Mouse (Mus musculus): ENCODE data around the gene Olfr1009. TPM values are rescaled to one million over a fixed set of nuclear protein-coding genes. Genes with fewer than 3 reads are reported as not detected.
"Not testable (repeated sequence)": the region's sequence is repeated elsewhere in the genome, so short reads cannot be mapped to it uniquely, and the experiment has no call there.

Olfr1009 gene
- not detected for total RNA-seq (2018; cell fraction: chromatin; rRNA removed)
- total RNA-seq (2018; cell fraction: cytosol; rRNA removed) = not detected
- total RNA-seq (2018; cell fraction: nucleus; rRNA removed) = not detected
- not detected in 3 replicates for polyA plus RNA-seq (2018)

GRCm38 (mm10) chr2:85715119-85715518, at the start of gene Olfr1009:
Olfr1009 (plus strand) TSS chr2:85715419.
- Histone ChIP-seq H3K36me3 (ENCODE audit: inconsistent target) (no peaks in the 10 kb centered on the region), H3K4me3 (ENCODE audit: inconsistent target) (no peak within 1 kb of the TSS), H3K27ac (no peak within 1 kb of the TSS), H3K79me2 (ENCODE audit: inconsistent target) (no peaks in the 10 kb centered on the region)
- WGBS (ENCODE audit: missing documents) = 67% methylated on average over 1 of the region's 1 CpGs

GRCm38 (mm10) chr2:85678667-85679066, 36.6 kb upstream of the Olfr1009 start, which contains the start of gene Olfr1006:
Olfr1006 (minus strand) TSS chr2:85678767.
- Histone ChIP-seq H3K79me2 (ENCODE audit: inconsistent target) (no peaks in the 10 kb centered on the region), H3K4me3 (ENCODE audit: inconsistent target) (no peak within 1 kb of the TSS), H3K27ac (no peak within 1 kb of the TSS), H3K36me3 (ENCODE audit: inconsistent target) (no peaks in the 10 kb centered on the region)

DNA sequence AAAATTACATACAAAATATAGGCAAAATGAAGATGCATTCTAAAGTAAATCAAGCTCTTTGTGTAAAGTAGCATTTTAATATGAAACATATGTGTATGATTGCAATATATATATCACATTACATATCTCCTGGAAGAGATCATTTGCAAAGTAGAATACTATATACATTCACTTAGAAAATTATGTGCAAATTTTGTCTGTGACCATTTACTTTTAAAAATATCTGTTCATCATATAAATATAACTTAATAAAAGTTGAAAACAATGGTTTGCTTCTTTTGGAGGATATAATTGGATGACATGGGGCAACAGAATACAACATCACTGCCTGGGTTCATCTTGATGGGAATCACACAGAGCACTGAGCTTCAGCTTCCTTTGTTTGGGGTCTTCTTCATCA, 26.1 kb upstream of the Olfr1009 start, which contains the start of gene Olfr1008:
Gene Olfr1008, plus strand, starts transcription at position 301 of the 400 bp plus-strand sequence.
- Histone ChIP-seq H3K4me3 (ENCODE audit: inconsistent target) (no peak within 1 kb of the TSS), H3K79me2 (ENCODE audit: inconsistent target) (no peaks in the 10 kb centered on the region), H3K36me3 (ENCODE audit: inconsistent target) (no peaks in the 10 kb centered on the region), H3K27ac (no peak within 1 kb of the TSS)

- not testable (repeated sequence) for H3K4me3 ChIP-seq (ENCODE audit: inconsistent target); H3K79me2 ChIP-seq (ENCODE audit: inconsistent target); H3K27ac ChIP-seq; H3K36me3 ChIP-seq (ENCODE audit: inconsistent target)
- WGBS (ENCODE audit: missing documents) = 52% methylated on average over 2 of the region's 2 CpGs
These were observed 4.5 kb upstream of the Olfr1009 start for GRCm38 (mm10) chr2:85710680-85711079.

GRCm38 (mm10) chr2:85711159-85711558, 4.1 kb upstream of the Olfr1009 start:
- Histone ChIP-seq H3K36me3 (ENCODE audit: inconsistent target) (no peaks in the 10 kb centered on the region), H3K27ac (no peak overlapping the region), H3K4me3 (ENCODE audit: inconsistent target) (no peak overlapping the region)

GRCm38 (mm10) chr2:85725793-85726192, 10.6 kb downstream of the Olfr1009 start:
- whole genome bisulfite sequencing (ENCODE audit: missing documents) = 14% methylated on average over 3 of the region's 3 CpGs
- Histone ChIP-seq H3K27ac (no peak overlapping the region), H3K36me3 (ENCODE audit: inconsistent target) (no peaks in the 10 kb centered on the region), H3K79me2 (ENCODE audit: inconsistent target) (no peaks in the 10 kb centered on the region), H3K4me3 (ENCODE audit: inconsistent target) (no peak overlapping the region)

More at GRCm38 (mm10) chr2:85711159-85711558, 4.1 kb upstream of the Olfr1009 start:
- 16% methylated on average over 1 of the region's 1 CpGs for WGBS (ENCODE audit: missing documents)
- no peaks in the 10 kb centered on the region for H3K79me2 ChIP-seq (ENCODE audit: inconsistent target)

DNA sequence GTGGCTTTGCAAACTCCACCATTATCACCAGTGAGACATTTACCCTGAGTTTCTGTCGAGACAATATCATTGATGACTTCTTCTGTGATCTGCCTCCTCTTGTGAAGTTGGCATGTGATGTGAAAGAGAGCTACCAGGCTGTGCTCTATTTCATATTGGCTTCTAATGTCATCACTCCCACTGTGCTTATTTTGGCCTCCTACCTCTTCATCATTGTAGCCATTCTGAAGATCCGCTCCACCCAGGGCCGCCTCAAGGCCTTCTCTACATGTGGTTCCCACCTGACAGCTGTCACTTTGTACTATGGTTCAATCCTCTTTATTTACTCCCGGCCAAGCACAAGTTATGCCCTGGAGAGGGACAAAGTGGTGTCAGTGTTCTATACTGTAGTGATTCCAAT, 38.6 kb downstream of the Olfr1009 start:
- Histone ChIP-seq H3K36me3 (ENCODE audit: inconsistent target) (no peaks in the 10 kb centered on the region), H3K27ac (no peak overlapping the region), H3K4me3 (ENCODE audit: inconsistent target) (no peak overlapping the region), H3K79me2 (ENCODE audit: inconsistent target) (no peaks in the 10 kb centered on the region)
- WGBS (ENCODE audit: missing documents) = 86% methylated on average over 3 of the region's 4 CpGs

- no peak within 1 kb of the TSS for H3K4me3 ChIP-seq (ENCODE audit: inconsistent target)
- 50% methylated on average over 1 of the region's 1 CpGs for WGBS (ENCODE audit: missing documents)
- no peaks in the 10 kb centered on the region for H3K79me2 ChIP-seq (ENCODE audit: inconsistent target)
These were observed 47.4 kb downstream of the Olfr1009 start, which contains the start of gene Olfr1012 for GRCm38 (mm10) chr2:85762666-85763065. Olfr1012 (minus strand) TSS chr2:85762766.

DNA sequence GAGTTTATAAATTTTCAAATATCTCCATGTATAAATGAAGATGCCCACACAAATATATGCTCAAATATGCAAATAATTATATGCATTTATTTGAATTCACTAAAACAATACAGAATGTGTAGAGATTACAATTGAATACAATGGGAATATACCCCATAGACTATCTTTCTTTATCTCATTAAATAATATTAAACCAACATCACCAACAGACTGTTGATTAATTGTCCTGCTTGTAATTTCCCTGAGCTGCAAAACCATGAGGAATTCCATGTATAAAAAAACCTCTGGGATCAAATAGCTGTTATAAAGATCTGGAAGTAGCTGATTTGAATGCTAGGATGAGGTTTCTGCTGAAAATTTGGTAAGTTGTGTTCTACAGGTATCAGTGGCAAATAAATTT, 51.6 kb downstream of the Olfr1009 start, which contains the start of gene Olfr1013:
Gene Olfr1013, plus strand, starts transcription at position 301 of the 400 bp plus-strand sequence.
- no peaks in the 10 kb centered on the region for H3K36me3 ChIP-seq (ENCODE audit: inconsistent target)
- H3K27ac ChIP-seq = no peak within 1 kb of the TSS
- no peak within 1 kb of the TSS for H3K4me3 ChIP-seq (ENCODE audit: inconsistent target)
- no peaks in the 10 kb centered on the region for H3K79me2 ChIP-seq (ENCODE audit: inconsistent target)

More at GRCm38 (mm10) chr2:85762666-85763065, 47.4 kb downstream of the Olfr1009 start, which contains the start of gene Olfr1012:
- H3K27ac ChIP-seq = no peak within 1 kb of the TSS
- H3K36me3 ChIP-seq (ENCODE audit: inconsistent target) = no peaks in the 10 kb centered on the region

DNA sequence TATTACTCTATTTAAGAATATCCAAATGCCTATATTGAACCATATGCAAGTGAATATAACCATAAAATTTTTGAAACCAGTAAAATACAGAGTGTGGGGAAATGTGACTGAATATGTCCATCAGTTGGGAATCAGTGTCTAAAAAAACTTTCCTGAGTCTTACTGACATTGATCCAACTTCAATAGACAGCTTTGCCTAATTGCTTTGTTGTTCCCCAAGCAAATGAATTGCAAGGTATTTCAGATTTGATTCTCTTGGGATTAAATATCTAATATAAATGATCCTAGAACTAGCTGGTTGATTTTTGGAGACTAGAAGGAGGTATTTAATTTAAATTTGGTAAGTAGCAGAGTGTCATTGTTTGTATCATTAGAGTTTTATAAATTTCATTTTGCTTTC, 57.2 kb downstream of the Olfr1009 start, which contains the start of gene Olfr1014:
Gene Olfr1014, plus strand, starts transcription at position 301 of the 400 bp plus-strand sequence.
- no peaks in the 10 kb centered on the region for H3K79me2 ChIP-seq (ENCODE audit: inconsistent target)
- no peak within 1 kb of the TSS for H3K27ac ChIP-seq
- H3K4me3 ChIP-seq (ENCODE audit: inconsistent target) = no peak within 1 kb of the TSS
- no peaks in the 10 kb centered on the region for H3K36me3 ChIP-seq (ENCODE audit: inconsistent target)

Other genes starting within 250 kb of the Olfr1009 start
- not detected in 3 replicates for gene 4833423E24Rik, start 196.4 kb upstream of the Olfr1009 start, polyA plus RNA-seq (2018)
- gene Olfr996, start 136.2 kb upstream of the Olfr1009 start, polyA plus RNA-seq (2018) = not detected in 3 replicates
- not detected in 3 replicates for gene Olfr998, start 126.5 kb upstream of the Olfr1009 start, polyA plus RNA-seq (2018)
- gene Olfr1000, start 103.5 kb upstream of the Olfr1009 start, polyA plus RNA-seq (2018) = not detected in 3 replicates
- not detected in 3 replicates for gene Olfr1002, start 64.7 kb upstream of the Olfr1009 start, polyA plus RNA-seq (2018)
- not detected in 3 replicates for gene Olfr154, start 51.0 kb upstream of the Olfr1009 start, polyA plus RNA-seq (2018)
- not detected in 3 replicates for gene Olfr1006, start 36.7 kb upstream of the Olfr1009 start, polyA plus RNA-seq (2018)
- not detected in 3 replicates for gene Olfr1008, start 26.0 kb upstream of the Olfr1009 start, polyA plus RNA-seq (2018)
- gene Olfr1012, start 47.3 kb downstream of the Olfr1009 start, polyA plus RNA-seq (2018) = not detected in 3 replicates
- not detected in 3 replicates for gene Olfr1013, start 51.7 kb downstream of the Olfr1009 start, polyA plus RNA-seq (2018)
- gene Olfr1014, start 57.3 kb downstream of the Olfr1009 start, polyA plus RNA-seq (2018) = not detected in 3 replicates
- not detected in 3 replicates for gene Olfr1015, start 66.6 kb downstream of the Olfr1009 start, polyA plus RNA-seq (2018)
- not detected in 3 replicates for gene Olfr1016, start 87.1 kb downstream of the Olfr1009 start, polyA plus RNA-seq (2018)
- gene Olfr1018, start 103.1 kb downstream of the Olfr1009 start, polyA plus RNA-seq (2018) = not detected in 3 replicates
- gene Olfr1019, start 130.1 kb downstream of the Olfr1009 start, polyA plus RNA-seq (2018) = not detected in 3 replicates
- gene Olfr1020, start 131.6 kb downstream of the Olfr1009 start, polyA plus RNA-seq (2018) = not detected in 3 replicates
- gene Olfr1022, start 153.2 kb downstream of the Olfr1009 start, polyA plus RNA-seq (2018) = not detected in 3 replicates
- gene Olfr1023, start 170.2 kb downstream of the Olfr1009 start, polyA plus RNA-seq (2018) = not detected in 3 replicates
- not detected in 3 replicates for gene Olfr1024, start 189.6 kb downstream of the Olfr1009 start, polyA plus RNA-seq (2018)
- not detected in 3 replicates for gene Olfr1025-ps1, start 199.8 kb downstream of the Olfr1009 start, polyA plus RNA-seq (2018)
- gene Olfr1026, start 206.1 kb downstream of the Olfr1009 start, polyA plus RNA-seq (2018) = not detected in 3 replicates
- not detected in 3 replicates for gene Olfr1028, start 235.0 kb downstream of the Olfr1009 start, polyA plus RNA-seq (2018)